Mouse (Mus musculus) ES-Bruce4 (cell line): ENCODE measurements around the gene Them5. TPM values are rescaled to one million over a fixed set of nuclear protein-coding genes. Genes with fewer than 3 reads are reported as not detected.

Experiments
- H3K27ac ChIP-seq: 2 replicates; pipeline ENCODE4 v1.5.1; 2012; ENCODE audit warnings: low read length, inconsistent platforms; ENCODE audit not compliant: insufficient read depth
- H3K27me3 ChIP-seq: 2 replicates; pipeline ENCODE4 v1.6.1; 2012; ENCODE audit warnings: mild to moderate bottlenecking, low read length, inconsistent platforms; ENCODE audit not compliant: control insufficient read depth, poor library complexity, insufficient read depth, severe bottlenecking
- H3K36me3 ChIP-seq: 2 replicates; pipeline ENCODE4 v1.6.1; 2012; ENCODE audit warnings: inconsistent platforms, mild to moderate bottlenecking, low read length, moderate library complexity; ENCODE audit not compliant: control insufficient read depth, poor library complexity, insufficient read depth, severe bottlenecking
- H3K4me1 ChIP-seq: one replicate; pipeline ENCODE4 v1.8.1; 2011; ENCODE audit warnings: low read length; ENCODE audit not compliant: control insufficient read depth, insufficient read depth
- H3K4me3 ChIP-seq: 2 replicates; pipeline ENCODE4 v1.5.1; 2011; ENCODE audit warnings: low read depth, mild to moderate bottlenecking, low read length
- H3K9ac ChIP-seq: 2 replicates; pipeline ENCODE4 v1.6.1; 2012; ENCODE audit warnings: low read depth, mild to moderate bottlenecking, inconsistent platforms; ENCODE audit not compliant: poor library complexity, severe bottlenecking
- H3K9me3 ChIP-seq: replicated peaks from 2 replicates; pipeline ENCODE4 v1.6.1; 2012; ENCODE audit warnings: mild to moderate bottlenecking, low read length, inconsistent platforms; ENCODE audit not compliant: control insufficient read depth, poor library complexity, insufficient read depth, severe bottlenecking
- CTCF ChIP-seq: IDR thresholded peaks from one replicate; pipeline ENCODE4 v1.8.1; 2011; ENCODE audit warnings: low read depth, low read length
- EP300 ChIP-seq: IDR thresholded peaks from 2 replicates; pipeline ENCODE4 v1.6.1; 2011; ENCODE audit warnings: low read depth, low read length; ENCODE audit not compliant: insufficient read depth
- POLR2A ChIP-seq: IDR thresholded peaks from one replicate; pipeline ENCODE4 v1.8.1; 2011; ENCODE audit warnings: low read length; ENCODE audit not compliant: insufficient read depth
- polyA plus RNA-seq: library from polyadenylated mRNA; stranded (reverse); fragments of >200 nt; gene quantifications from 2 replicates; pipeline ENCODE4 v1.2.4, GENCODE M21; 2011; ENCODE audit warnings: low read depth; ENCODE audit not compliant: missing spikeins, insufficient read depth, insufficient read length

Gene Them5
- polyA plus RNA-seq, 1 experiment = 0.48 TPM

DNA sequence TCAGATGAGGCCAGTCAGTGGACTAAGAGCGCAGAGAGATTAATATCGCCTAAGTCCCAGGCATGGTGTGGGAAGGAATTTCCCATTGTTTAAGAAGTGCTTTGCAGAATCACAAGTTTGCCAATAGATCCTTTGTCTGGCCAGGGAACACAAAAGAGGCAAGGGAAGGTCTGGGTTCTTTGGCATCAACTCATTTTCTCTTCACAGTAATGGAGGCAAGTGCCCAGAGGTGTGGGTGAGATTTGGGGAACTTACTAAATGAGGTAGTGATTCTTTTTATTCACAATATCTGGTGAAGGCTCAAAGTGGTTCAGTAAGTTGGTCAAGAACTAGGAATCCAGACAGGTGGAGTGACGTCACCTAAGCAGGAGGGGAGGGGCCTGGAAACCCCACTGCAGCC is 3.0 kb downstream of the Them5 start:
- Histone ChIP-seq H3K4me1 (no peaks in the 10 kb centered on the region), H3K36me3 (no peaks in the 10 kb centered on the region), H3K27ac (no peak overlapping the region), H3K9ac (no peak overlapping the region), H3K4me3 (no peak overlapping the region), H3K9me3 (no peaks in the 10 kb centered on the region), H3K27me3 (no peaks in the 10 kb centered on the region)
- TF ChIP-seq EP300 = no peak
- no peak for TF ChIP-seq POLR2A
- no peak for TF ChIP-seq CTCF

DNA sequence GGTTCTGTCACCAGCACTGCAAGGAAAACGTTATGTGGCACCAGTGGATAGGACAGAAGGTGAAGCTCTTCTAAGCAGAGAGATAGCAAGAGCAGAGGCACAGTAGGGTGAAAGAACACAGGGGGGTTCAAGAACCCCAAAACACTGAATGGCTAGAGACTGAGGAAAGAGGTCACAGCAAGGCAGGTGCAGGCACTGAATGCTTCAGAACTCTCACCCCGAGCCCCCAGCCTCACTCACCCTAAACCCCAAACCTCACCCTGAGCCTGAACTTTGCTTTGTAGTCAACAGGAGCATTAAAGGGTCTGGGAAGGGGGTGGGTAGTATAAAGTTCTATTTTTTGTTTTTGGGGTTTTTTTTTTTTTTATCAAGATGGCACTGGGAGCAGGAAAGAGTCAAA is 6.2 kb downstream of the Them5 start:
- Histone ChIP-seq H3K36me3 (no peaks in the 10 kb centered on the region), H3K27me3 (no peaks in the 10 kb centered on the region), H3K9me3 (peaks cover 8% of the 10 kb centered on the region; the same call in 1 of the 2 replicates), H3K4me3 (no peak overlapping the region), H3K4me1 (no peaks in the 10 kb centered on the region), H3K27ac (no peak overlapping the region), H3K9ac (no peak overlapping the region)
- TF ChIP-seq CTCF = no peak
- no peak for TF ChIP-seq POLR2A
- no peak for TF ChIP-seq EP300

GRCm38 (mm10) chr3:94360812-94361211 is 18.9 kb downstream of the Them5 start:
- Histone ChIP-seq H3K27ac (no peak overlapping the region), H3K4me1 (no peaks in the 10 kb centered on the region), H3K9ac (no peak overlapping the region), H3K9me3 (peaks cover 8% of the 10 kb centered on the region; the same call in 1 of the 2 replicates), H3K27me3 (peaks cover 11% of the 10 kb centered on the region), H3K36me3 (no peaks in the 10 kb centered on the region), H3K4me3 (no peak overlapping the region)
- TF ChIP-seq CTCF = peak; percentile 47
- TF ChIP-seq EP300 = no peak

- H3K27me3 ChIP-seq = peaks cover 11% of the 10 kb centered on the region
- no peak within 1 kb of the TSS for H3K27ac ChIP-seq
- H3K36me3 ChIP-seq = no peaks in the 10 kb centered on the region
- H3K4me3 ChIP-seq = peak within 1 kb of the TSS; percentile 74
- no peaks in the 10 kb centered on the region for H3K9me3 ChIP-seq
- TF ChIP-seq EP300 (no peak), CTCF (no peak), POLR2A (no peak)
- H3K9ac ChIP-seq = peak within 1 kb of the TSS; percentile 79; the same call in 1 of the 2 replicates
- H3K4me1 ChIP-seq = no peaks in the 10 kb centered on the region
These were observed 20.2 kb downstream of the Them5 start, which contains the start of gene C2cd4d for GRCm38 (mm10) chr3:94362138-94362537. C2cd4d (plus strand) TSS chr3:94362438.

- H3K4me1 ChIP-seq = no peaks in the 10 kb centered on the region
- TF ChIP-seq POLR2A (no peak), CTCF (no peak), EP300 (no peak)
- H3K9me3 ChIP-seq = no peaks in the 10 kb centered on the region
- peaks cover 11% of the 10 kb centered on the region for H3K27me3 ChIP-seq
- peak overlapping the region; percentile 79 for H3K9ac ChIP-seq
- H3K36me3 ChIP-seq = no peaks in the 10 kb centered on the region
- H3K4me3 ChIP-seq = peak overlapping the region; percentile 74
- no peak overlapping the region for H3K27ac ChIP-seq
These were observed 21.6 kb downstream of the Them5 start for GRCm38 (mm10) chr3:94363291-94364153.

DNA sequence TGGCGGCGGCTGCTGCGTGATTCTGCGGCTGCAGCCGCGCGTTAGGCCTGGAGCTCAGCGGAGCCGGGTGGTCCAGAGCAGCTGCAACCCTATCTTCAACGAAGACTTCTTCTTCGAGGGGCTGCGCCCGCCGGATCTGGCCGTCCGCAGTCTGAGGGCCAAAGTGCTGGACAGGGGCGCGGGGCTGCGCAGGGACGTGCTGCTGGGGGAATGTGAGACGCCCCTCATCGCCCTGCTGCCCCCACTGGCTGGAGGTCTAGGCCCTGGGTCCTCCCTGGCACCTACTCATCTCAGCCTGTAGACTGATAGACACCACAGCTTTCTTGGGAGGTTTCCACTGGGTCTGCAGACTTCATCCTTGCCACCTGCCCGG is 22.2 kb downstream of the Them5 start:
- TF ChIP-seq EP300 (no peak), POLR2A (no peak), CTCF (no peak)
- H3K4me1 ChIP-seq = no peaks in the 10 kb centered on the region
- H3K4me3 ChIP-seq = peak overlapping the region; percentile 74
- H3K9me3 ChIP-seq = no peaks in the 10 kb centered on the region
- no peak overlapping the region for H3K27ac ChIP-seq
- H3K9ac ChIP-seq = peak overlapping the region; percentile 79
- peaks cover 11% of the 10 kb centered on the region for H3K27me3 ChIP-seq
- H3K36me3 ChIP-seq = no peaks in the 10 kb centered on the region
